Mouse (Mus musculus) heart, adult 2 months (tissue): ENCODE results near the gene Apeh. TPM values are rescaled to one million over a fixed set of nuclear protein-coding genes. Genes with fewer than 3 reads are reported as not detected.
A peak's percentile ranks its signal among the peaks of the same experiment; 100 is the strongest.

Source experiments
- DNase-seq, 2 experiments: peaks; one replicate each; pipeline ENCODE4 v3.0.0; 2021
- H3K27ac ChIP-seq: fragments of 200-600 bp; 2 replicates; pipeline ENCODE4 v1.8.1; 2022
- H3K27me3 ChIP-seq: fragments of 200-500 bp; 2 replicates; pipeline ENCODE4 v1.6.1; 2012; ENCODE audit warnings: mild to moderate bottlenecking, low read length, inconsistent platforms, mixed read lengths; ENCODE audit not compliant: control insufficient read depth, insufficient read depth
- H3K36me3 ChIP-seq: fragments of 200-500 bp; 2 replicates; pipeline ENCODE4 v1.6.1; 2012; ENCODE audit warnings: low read length, inconsistent platforms; ENCODE audit not compliant: control insufficient read depth, insufficient read depth
- H3K4me1 ChIP-seq: fragments of 200-500 bp; 2 replicates; pipeline ENCODE4 v1.6.1; 2011; ENCODE audit warnings: low read length; ENCODE audit not compliant: control insufficient read depth, insufficient read depth
- H3K4me3 ChIP-seq: fragments of 200-600 bp; 2 replicates; pipeline ENCODE4 v1.8.1; 2022
- H3K79me2 ChIP-seq: fragments of 200-500 bp; replicated peaks from 2 replicates; pipeline ENCODE4 v1.6.1; 2012; ENCODE audit warnings: mild to moderate bottlenecking, inconsistent platforms, low read length, moderate library complexity, mixed read lengths; ENCODE audit not compliant: control insufficient read depth, insufficient read depth
- H3K9ac ChIP-seq: fragments of 200-500 bp; 2 replicates; pipeline ENCODE4 v1.6.1; 2012; ENCODE audit warnings: low read depth, mild to moderate bottlenecking, control low read depth, inconsistent platforms, low read length, mixed read lengths
- CTCF ChIP-seq: fragments of 200-600 bp; IDR thresholded peaks from 2 replicates; pipeline ENCODE4 v1.8.1; 2022; ENCODE audit warnings: antibody characterized with exemption, mild to moderate bottlenecking, moderate library complexity
- EP300 ChIP-seq: fragments of 200-500 bp; IDR thresholded peaks from 2 replicates; pipeline ENCODE4 v1.6.1; 2011; ENCODE audit warnings: low read depth, low read length, control low read depth; ENCODE audit not compliant: insufficient read depth
- POLR2A ChIP-seq: fragments of 200-500 bp; IDR thresholded peaks from 2 replicates; pipeline ENCODE4 v1.6.1; 2011; ENCODE audit warnings: mild to moderate bottlenecking, low read depth, low read length, control low read depth; ENCODE audit not compliant: insufficient read depth
- WGBS: fragments of 180-500 bp; shearing (Covaris S2); methylation state at CpG from one replicate; pipeline ENCODE4 v1.1.7; 2018; 5-methylcytosine and 5-hydroxymethylcytosine counted together
- intact Hi-C: fragments of 180-260 bp; cut with DNase I; formaldehyde crosslinking; loops from one replicate; pipeline ENCODE4 v1.15.1; 2025
- polyA plus RNA-seq: library from polyadenylated mRNA; depleted of rRNA; stranded (reverse); fragments of >200 nt; gene quantifications from 2 replicates; pipeline ENCODE4 v1.2.3, GENCODE M21; 2012
- total RNA-seq, 2 experiments: library from RNA; stranded (reverse); gene quantifications; 2 replicates each; pipeline ENCODE4 v1.2.3; 2021

The Apeh gene
- total and polyA plus RNA-seq, 3 experiments: 37.6 to 58.0 (median 39.3) TPM

GRCm38 (mm10) chr9:108082549-108082948, 11.9 kb downstream of the Apeh start:
- Histone ChIP-seq H3K4me1 (peaks cover 6% of the 10 kb centered on the region), H3K27me3 (no peaks in the 10 kb centered on the region), H3K9ac (no peak overlapping the region), H3K4me3 (no peak overlapping the region), H3K27ac (no peak overlapping the region), H3K79me2 (no peaks in the 10 kb centered on the region), H3K36me3 (no peaks in the 10 kb centered on the region)
- TF ChIP-seq EP300 (no peak), POLR2A (no peak), CTCF (no peak)
- 8% methylated on average over 19 of the region's 19 CpGs for WGBS
- intact Hi-C loops: no loop called here
- DNase-seq: no peak

DNA sequence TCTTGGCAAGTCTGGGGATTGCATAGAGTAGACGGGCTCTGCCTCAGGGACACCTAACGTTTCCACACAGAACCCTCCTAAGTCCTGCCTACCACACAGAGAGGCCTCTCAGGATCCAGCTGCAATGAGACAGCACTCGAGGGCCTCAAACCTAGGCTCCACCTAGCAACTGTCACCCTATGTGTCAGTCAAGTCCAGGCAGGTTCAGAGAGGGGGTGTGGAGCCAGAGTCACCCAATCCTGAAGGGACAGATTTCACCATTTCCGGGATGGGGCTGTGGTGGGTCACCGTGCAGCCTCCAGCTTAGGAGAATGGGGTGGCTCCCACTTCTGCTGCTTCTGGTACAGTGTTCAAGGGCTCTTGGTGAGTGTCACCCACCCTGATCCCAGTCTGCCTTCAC, 14.2 kb downstream of the Apeh start, which contains the start of gene Mst1:
Gene Mst1, plus strand, starts transcription at position 269 of the 400 bp plus-strand sequence.
- TF ChIP-seq CTCF (no peak), EP300 (no peak), POLR2A (no peak)
- no peaks in the 10 kb centered on the region for H3K27me3 ChIP-seq
- H3K4me3 ChIP-seq: peak within 1 kb of the TSS; percentile 73
- no peak for DNase-seq
- peak within 1 kb of the TSS; percentile 71 for H3K9ac ChIP-seq
- H3K79me2 ChIP-seq: no peaks in the 10 kb centered on the region
- H3K27ac ChIP-seq: peak within 1 kb of the TSS; percentile 92
- 82% methylated on average over 5 of the region's 5 CpGs for WGBS
- peaks cover 6% of the 10 kb centered on the region for H3K4me1 ChIP-seq
- no peaks in the 10 kb centered on the region for H3K36me3 ChIP-seq
- intact Hi-C loops: no loop called here

- no peak for DNase-seq
- Histone ChIP-seq H3K27me3 (no peaks in the 10 kb centered on the region), H3K4me1 (peaks cover under 1% of the 10 kb centered on the region), H3K27ac (peak overlapping the region; percentile 57), H3K36me3 (no peaks in the 10 kb centered on the region), H3K4me3 (no peak overlapping the region), H3K9ac (no peak overlapping the region), H3K79me2 (no peaks in the 10 kb centered on the region)
- TF ChIP-seq CTCF: no peak
- no peak for TF ChIP-seq POLR2A
- WGBS: 49% methylated on average over 7 of the region's 7 CpGs
- intact Hi-C loops: no loop called here
These were observed 21.1 kb downstream of the Apeh start for GRCm38 (mm10) chr9:108073141-108073930.

- H3K79me2 ChIP-seq: no peaks in the 10 kb centered on the region
- no peak for DNase-seq
- intact Hi-C loops: no loop called here
- H3K4me1 ChIP-seq: peaks cover 1% of the 10 kb centered on the region
- peak overlapping the region; percentile 52 for H3K27ac ChIP-seq
- no peaks in the 10 kb centered on the region for H3K27me3 ChIP-seq
- WGBS: 50% methylated on average over 9 of the region's 9 CpGs
- H3K4me3 ChIP-seq: no peak overlapping the region
- no peaks in the 10 kb centered on the region for H3K36me3 ChIP-seq
- no peak for TF ChIP-seq POLR2A
- TF ChIP-seq CTCF: no peak
- no peak for TF ChIP-seq EP300
- H3K9ac ChIP-seq: no peak overlapping the region
These were observed 21.9 kb downstream of the Apeh start for GRCm38 (mm10) chr9:108072481-108072924.

DNA sequence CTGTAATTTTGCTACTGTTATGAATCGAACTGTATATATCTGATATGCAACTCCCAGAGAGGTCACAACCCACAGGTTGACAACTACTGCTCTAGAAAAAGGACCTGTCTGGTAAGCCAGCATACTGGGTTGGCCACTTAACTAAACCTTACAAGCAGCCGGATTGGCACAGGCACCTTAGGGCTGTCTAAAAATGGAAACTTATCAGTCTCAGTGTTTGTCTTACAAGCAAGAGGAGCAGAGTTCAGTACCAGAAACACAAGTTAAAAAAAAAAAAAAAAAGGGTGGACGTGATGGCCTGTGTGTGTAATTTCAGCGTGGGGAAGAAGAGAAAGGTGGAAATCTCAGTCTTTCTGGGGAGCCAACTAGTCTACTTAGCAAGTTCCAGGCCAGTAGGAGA, 22.6 kb downstream of the Apeh start:
- no peak for DNase-seq
- H3K27me3 ChIP-seq: no peaks in the 10 kb centered on the region
- no peaks in the 10 kb centered on the region for H3K36me3 ChIP-seq
- intact Hi-C loops: no loop called here
- no peaks in the 10 kb centered on the region for H3K79me2 ChIP-seq
- TF ChIP-seq EP300 (no peak), CTCF (no peak), POLR2A (no peak)
- H3K27ac ChIP-seq: no peak overlapping the region; the same call in 1 of the 2 replicates
- H3K4me3 ChIP-seq: no peak overlapping the region
- peaks cover 1% of the 10 kb centered on the region for H3K4me1 ChIP-seq
- 47% methylated on average over 4 of the region's 4 CpGs for WGBS
- H3K9ac ChIP-seq: no peak overlapping the region

DNA sequence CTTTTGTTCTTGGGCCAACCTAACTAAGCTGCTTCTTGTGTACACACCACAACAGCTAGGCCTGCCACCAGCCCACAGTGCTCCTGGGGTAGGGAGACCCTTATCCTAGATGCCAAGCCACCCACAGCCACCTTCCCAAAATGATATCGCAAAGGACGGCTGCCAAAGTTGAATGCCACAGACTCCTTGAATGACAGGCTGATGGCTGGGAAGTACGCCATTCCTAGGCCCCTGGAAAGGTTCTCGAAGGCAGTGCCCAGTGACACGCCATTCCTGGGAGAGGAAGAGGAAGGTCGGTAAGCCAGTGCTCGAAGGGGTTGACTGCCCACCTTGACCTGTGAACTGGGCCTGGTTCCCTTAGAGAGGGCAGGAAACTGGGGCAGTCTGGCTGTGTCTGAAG, 24.9 kb downstream of the Apeh start:
- no peak for TF ChIP-seq CTCF
- H3K27ac ChIP-seq: no peak overlapping the region
- no peak for DNase-seq
- H3K27me3 ChIP-seq: no peaks in the 10 kb centered on the region
- intact Hi-C loops: loop anchor here (10.0 kb wide), 1 partner anchor 295 kb away; the partner anchor contains the start of gene Rbm5
- 54% methylated on average over 7 of the region's 7 CpGs for WGBS
- no peak overlapping the region for H3K9ac ChIP-seq
- no peaks in the 10 kb centered on the region for H3K36me3 ChIP-seq
- H3K79me2 ChIP-seq: no peaks in the 10 kb centered on the region
- peaks cover 1% of the 10 kb centered on the region for H3K4me1 ChIP-seq
- H3K4me3 ChIP-seq: no peak overlapping the region
